Mouse (Mus musculus) mouse embryonic stem cell (cell line): ENCODE measurements around the gene Asb6.

Experiments
- in situ Hi-C, 2 experiments: fragments of 300-500 bp; cut with MboI; formaldehyde crosslinking; loops; 1 replicate in 1 of 2; 3 replicates in 1 of 2; pipeline ENCODE4 v1.14.3; 2019 to 2020; ENCODE audit warnings: low sequenced_read_pairs in 2 of 2, low pct_unique_long_range_greater_than_20kb in 1 of 2, mixed read lengths in 1 of 2; ENCODE audit not compliant: unreplicated experiment in 1 of 2

Gene Asb6

DNA sequence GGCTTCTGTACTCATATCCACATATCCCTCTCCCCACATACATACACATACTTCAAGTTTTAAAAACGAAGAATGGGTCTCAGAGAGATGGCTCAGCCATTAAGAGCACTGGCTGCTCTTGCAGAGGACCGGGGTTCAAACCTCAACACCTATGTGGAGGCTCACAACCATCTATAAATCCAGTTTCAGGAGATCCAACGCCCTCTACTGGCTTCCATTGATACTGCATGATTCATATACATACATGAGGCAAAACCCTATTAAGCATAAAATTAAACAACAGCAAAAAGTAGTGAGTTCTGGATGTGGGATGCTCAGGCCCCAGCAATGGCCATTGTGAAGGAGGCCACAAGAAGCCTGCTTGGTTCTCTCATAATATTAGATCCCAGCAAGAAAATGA lies 54.2 kb downstream of the Asb6 start:
- in situ Hi-C loops, result no loop called here

DNA sequence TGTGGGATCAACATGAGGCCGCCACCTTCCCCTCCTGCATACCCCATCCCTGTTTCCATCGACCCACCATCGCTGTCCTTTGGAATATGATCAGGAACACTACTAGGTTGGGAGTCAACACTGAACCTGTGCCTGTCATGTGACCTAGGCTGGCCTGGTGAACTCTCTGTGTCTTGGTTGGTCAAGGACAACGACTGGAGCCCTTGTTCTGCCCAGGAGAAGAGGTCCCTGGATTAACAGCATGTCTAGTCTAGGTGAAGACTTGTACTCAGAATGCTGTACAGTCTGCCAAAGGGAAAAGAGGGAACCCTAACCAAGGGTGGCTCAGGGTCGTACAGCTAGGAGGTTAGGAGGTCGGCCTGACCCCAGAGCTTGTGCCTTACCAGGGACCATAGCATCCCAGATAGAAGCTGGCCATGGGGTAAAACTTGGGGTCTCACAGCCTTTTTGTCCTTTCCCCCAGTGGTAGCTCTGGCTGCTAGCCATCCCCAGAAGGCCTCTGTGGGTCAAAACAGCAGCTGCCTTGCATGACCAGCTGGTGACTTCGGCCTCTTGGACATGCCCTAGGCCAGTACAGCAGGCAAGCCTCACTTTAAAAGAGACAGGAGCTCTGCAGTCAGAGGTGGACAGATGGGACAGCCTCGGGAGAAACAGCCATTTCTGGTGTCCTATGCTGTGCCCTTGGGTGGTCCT lies 56.7 kb downstream of the Asb6 start:
- in situ Hi-C loops, result no loop called here
